Mouse (Mus musculus) granulocyte monocyte progenitor cell, adult 5-6 weeks (primary cell): ENCODE data around the gene Idh2. TPM values are rescaled to one million over a fixed set of nuclear protein-coding genes. Genes with fewer than 3 reads are reported as not detected.
A peak's percentile ranks its signal among the peaks of the same experiment; 100 is the strongest.

Experiments used
- ATAC-seq: replicated peaks from 2 replicates; pipeline ENCODE4 v1.8.0; 2016; ENCODE audit warnings: mild to moderate bottlenecking, moderate TSS enrichment, inconsistent platforms; ENCODE audit not compliant: poor library complexity, severe bottlenecking
- total RNA-seq, 2 experiments: library from RNA; stranded (forward) in 1 of 2; stranded (reverse) in 1 of 2; fragments of 200-712, 200-1000 nt in 1 of 2; fragments of >200 nt in 1 of 2; fragmentation: Nextera tagmentation in 1 of 2; gene quantifications; 2 replicates each; pipeline ENCODE4 v1.2.3; 2014 to 2017

The Idh2 gene
- total RNA-seq, 2 experiments from 2014 or later = 259 to 368 TPM

DNA sequence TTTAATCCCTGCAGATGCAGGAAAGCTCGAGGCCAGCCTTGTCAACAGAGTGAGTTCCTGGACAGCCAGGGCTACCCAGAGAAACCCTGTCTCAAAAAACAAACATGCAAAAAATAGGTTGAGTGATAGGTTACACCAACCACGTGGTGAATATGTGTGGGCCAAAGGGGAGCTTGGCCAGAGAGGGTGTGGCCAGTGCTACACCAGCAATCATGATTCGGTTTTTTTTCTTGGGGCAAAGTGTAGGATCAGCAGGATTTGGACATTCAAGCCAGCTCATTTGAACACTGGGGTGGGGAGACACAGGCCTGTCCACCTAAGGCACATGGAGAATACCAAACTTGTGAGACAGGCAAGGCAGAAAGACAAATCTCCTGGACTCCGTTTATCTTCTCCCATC, 14.1 kb upstream of the Idh2 start:
- no peak for ATAC-seq

DNA sequence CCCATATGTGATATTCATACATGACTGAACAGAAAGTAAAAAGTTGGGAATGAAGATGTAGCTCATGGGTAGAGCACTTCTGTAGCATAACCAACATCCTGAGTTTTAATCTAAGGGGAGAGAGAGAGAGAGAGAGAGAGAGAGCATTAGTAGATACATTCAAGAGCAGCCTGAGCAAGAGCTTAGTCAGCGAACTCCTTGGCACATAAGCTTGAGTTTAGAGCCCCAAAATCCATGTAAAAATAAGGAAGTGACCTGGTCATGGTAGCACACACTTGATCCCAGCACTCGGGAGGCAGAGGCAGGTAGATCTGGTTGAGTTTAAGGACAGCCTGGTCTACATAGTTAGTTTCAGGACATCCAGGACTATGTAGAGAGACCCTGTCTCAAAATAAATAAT, 8.5 kb upstream of the Idh2 start:
- ATAC-seq = peak; percentile 70

DNA sequence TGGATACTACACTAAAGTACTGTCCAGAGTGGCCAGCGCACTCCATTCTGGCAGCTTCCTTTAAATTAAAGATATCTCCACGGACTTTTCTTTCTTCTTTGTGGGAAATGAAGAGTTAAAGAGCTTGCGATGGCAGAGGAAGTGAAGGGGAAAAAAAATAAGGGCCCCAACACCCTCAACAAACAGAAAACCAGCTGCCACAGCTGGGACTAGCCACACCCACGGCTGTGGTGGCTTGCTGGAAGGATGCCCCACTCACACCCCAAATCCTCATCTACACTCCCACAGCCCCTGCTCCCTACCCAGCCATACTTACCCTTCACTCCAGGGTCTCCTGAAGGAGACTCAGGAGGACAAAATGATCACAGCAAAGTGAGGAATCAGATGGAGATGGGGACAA, 7.9 kb upstream of the Idh2 start:
- ATAC-seq = peak; percentile 42

DNA sequence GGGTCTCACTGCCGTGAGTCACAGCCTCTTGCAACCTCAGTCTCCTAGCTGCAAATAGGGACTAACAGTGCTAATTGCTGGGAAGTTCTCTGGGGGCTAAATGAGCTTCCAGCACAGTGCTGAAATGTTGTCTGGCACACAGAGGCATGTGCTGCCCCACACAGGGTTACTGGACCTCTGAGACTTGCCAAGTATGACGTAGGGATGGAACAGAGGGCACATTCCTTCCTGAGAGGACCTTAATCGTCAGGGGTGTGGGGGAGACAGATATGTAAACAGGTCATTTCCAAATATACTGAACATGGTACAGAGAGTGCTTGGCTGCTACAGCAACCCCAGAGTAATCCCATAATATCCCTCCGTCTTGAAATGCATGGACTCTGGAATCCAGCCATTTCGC, 5.9 kb upstream of the Idh2 start:
- ATAC-seq = no peak

DNA sequence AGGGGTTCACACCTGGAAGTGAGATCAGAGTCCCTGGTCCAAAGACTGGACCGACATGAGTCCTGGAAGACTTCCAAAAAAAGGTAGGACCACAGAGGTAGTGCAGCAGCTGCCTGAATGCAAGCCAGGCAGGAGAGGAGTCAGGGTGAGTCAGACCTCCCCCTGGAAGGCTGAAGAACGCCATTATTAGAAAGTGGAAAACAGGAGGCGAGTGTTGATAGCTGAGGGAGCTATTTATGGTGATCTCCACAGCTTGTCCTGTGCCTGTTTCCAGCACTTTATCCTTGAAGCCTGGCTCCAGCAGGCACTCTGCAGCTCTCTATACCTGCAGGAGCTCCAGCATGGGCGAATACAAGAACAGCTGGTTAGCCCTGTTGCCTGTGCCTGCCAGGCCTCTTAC, 4.0 kb upstream of the Idh2 start:
- no peak for ATAC-seq

DNA sequence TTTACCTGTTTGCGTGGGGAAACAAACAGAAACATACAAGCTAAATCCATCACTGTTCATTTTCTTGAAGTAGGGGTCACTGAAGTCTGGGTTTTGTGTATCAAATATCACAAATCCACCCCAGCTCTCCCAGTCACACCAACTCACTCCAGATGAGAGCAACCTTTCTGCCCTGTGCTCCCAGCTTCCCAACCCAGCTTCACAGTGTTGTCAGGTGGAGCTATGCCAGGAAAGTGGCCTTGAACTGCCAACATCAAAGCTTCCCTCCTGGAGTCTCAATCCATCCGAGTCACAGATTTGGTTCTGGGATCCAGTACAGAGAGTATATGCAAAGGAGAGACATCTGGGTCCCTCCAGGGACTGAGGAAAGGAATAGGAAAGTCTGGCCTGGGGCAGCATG, 966 bp upstream of the Idh2 start:
- ATAC-seq = no peak

DNA sequence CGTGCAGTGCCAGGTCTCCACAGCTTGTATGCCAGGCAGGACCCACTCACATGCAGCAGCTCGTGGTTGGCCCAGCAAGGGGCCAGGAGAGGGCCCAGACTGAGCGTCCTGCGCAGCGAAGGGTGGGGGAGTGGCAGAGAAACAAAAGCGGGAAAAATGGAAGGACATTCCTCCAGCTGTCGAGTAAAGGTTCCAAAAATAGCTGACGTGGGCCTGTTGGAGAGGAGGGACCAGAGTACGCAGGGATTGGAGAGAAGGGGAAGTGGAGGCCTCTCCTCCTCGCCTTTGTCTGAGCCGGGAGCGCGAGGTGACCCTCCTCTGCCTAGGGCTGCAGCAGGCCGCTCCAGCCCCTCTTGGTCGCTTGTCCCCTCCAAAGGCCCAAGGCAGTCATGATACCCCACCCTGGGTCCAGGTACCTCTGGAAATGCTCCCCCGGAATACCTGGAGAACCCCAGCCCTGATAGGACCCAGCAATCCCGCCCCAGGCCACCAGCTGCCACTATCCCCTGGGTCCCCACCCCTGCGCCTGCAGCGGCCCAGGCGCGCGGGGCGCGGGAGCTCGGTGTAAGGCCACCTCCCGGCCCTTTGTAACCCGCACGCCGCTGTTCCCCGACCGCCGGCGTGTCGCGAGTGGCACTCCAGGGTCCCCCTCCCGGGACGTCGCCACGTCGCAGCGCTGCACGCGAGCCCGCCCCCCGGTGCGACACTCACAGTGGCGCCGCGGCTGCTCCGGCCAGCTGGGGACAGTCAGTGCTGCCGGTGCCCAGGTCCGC, 555 bp downstream of the Idh2 start:
- peak; percentile 70 for ATAC-seq

DNA sequence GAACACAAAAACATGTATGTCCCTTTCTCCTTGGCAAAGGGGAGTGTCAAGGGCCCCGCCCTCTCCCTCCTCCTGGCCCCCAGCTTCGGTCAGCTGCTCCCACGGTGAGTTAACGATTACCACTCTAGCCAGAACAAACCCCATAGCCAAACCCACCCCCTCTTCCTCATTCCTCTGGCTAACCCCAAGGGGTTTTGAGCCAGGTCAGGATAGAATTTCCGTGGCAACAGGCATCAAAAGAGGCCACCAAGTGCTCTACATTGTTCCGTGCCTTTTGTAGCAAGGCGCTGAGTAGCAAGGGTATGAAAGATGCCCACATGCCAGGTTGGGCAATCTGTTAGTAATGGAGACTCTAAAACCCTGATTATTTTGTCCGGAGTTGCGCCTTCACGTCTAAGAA, 1.2 kb downstream of the Idh2 start:
- peak; percentile 12 for ATAC-seq

DNA sequence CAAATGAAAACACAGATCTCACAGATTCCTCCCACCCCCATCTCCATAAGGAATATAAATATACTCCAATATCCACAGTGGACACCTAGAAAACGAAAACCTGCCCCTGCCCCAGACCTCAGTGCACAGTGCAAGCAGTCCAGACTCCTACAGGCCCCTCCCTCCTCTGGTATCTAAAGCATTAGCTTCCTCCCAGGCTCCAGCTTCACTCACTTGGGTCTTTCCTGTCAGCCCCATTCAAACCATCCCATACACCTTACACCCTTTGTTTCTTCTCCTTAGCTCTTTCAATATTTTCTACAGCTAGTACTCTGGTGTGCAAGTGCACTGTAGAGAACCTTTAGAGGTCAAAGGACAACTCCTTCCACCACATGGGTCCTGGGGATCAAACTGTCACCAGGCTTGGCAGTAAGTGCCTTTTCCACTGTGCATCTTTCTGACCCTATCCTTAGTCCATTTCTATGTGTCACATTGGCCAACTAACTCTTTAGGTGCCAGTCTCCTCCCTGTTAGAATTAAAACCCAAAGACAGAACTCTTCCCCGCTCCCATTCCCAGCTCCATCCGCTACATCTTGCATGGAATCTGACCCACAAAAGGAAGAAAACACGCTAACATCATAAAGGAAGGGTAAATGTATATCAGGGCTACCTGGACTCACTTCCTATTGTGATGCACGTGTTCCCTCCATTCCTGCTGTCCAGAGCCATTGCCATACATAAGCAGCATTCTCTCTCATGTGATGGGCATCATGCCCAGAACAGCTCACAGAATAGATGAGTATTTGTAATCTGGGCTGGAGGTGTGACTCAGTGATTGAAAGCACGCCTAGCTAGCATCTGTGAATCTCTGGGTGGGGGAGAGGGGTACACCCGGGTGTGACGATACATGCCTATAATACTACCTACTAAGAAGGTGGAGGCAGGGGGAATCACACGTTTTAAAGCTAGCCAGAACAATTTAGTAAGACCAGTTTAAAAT, 3.8 kb downstream of the Idh2 start:
- no peak for ATAC-seq

DNA sequence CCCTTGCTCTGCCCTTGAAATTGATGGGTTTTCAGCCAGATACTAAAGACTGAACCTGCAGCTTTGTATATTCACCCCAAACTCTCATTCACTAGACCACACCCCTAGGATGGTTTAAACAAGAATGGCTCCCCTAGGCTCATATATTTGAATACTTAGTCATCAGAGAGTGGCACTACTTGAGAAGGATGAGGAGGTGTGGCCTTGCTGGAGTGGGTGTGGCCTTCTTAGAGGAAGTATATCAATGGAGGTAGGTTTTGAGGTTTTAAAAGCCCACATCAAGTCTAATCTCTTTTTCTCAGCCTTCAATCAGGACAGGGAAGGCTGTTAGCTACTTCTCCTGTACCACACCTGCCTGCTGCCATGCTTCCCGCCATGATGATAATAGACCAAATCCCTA, 8.8 kb downstream of the Idh2 start:
- no peak for ATAC-seq

DNA sequence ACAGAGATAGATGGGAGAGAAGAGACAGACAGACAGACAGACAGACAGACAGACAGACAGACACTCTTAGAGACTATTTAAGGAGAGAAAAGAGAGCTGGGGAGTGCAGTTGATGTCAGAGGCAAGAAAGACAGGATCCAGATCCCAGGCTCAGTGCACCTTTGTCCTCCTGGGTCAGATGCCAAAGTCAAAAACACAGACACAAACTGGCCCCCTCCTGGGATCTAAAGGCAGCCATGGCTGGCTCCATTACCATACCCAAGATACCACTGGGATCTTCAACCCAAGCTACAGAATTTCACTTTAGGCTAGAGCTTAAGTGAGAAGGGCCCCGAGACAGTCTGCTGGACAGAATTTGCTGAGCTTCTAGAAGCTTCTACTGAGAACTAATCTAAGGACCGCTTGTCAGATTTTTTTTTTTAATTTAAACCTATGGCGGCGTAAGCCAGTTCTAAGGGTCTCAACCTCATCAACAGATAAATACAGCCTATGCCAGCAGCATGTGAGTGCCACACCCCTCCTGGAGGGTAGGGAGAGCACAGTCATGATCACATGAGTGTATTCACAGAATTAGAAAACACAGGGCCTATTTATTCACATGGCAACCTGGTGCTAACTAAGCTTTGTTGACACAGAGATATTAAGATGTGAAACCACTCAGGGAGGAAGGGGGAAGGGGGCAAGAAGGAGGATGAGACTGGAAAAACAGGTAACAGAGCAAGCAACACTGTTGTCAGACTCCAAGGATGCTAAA, 9.4 kb downstream of the Idh2 start:
- no peak for ATAC-seq

DNA sequence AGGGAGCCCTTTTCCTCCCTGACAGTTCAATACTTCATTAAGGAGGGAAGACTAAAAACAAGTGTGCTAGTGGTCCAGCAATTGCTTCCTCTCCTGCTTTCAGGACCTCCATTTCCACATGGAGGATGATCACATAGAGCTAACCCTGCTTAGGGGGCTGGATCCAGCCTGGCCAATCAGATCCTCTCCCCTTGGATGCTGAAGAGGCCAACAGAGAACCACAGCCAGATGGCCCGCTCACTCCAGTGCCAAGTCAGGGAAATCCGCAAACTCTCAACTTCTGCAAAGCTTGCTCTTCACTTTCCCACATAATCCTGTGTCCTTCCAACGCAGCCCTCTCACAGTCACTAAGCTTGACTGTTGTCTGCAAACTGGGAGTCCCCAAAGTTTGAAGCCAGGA, 11.9 kb downstream of the Idh2 start:
- no peak for ATAC-seq

DNA sequence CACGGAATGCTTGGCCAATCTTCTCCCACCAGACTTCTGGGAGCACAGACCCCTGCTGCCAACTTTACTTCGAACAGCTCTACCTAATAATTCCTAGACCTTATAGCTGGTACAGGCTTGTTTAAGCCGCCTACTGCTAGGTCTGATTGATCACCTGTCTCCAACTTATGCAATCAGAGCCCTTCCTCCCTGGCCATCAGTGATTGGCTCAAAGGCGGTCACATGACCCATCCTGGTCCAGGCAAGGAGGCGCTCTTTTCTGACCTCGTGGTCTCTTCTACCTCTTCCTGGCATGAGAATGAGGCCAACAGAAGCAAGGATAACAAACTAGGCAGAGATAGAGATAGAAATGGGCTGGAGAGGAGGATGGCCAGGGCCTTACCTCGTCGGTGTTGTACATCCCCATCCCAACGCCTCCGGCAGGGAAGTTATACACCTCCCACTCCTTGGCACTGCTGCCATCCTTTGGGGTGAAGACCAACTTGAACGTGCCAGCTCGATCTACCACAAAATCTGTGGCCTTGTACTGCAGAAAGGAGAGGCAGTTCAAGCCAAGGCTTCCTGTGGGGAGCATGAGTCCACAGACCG, 16.7 kb downstream of the Idh2 start:
- no peak for ATAC-seq

DNA sequence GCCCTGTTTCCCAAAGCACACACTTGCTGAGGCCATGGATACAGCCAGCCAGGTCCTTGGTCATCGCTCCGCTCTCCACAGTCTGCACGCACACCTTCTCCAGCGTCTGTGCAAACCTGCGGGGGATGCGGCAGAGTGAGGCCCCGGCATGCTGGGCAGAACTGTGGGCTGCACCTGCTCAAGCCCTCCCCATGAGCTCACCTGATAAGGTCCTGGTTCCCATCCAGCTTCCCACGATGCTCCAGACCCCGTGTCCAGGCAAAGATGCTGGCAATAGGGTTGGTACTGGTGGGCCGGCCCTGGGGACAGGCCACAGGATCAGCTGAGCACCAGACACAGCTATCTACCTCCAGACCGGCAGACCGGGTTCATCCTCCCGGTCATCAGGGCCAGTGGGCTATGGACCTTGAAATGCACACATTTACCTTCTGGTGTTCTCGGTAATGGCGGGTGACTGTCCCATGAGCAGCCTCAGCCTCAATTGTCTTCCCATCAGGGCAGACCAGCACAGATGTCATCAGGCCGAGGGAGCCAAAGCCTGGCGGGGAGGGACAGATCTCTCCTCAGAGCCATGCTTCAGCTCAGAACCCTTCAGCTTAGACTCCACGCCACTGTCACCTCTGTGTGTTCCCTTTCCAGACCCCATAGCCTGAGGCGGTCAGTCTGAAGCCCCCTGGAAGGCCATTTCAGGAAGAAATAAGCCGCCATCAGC, 19.4 kb downstream of the Idh2 start:
- no peak for ATAC-seq

DNA sequence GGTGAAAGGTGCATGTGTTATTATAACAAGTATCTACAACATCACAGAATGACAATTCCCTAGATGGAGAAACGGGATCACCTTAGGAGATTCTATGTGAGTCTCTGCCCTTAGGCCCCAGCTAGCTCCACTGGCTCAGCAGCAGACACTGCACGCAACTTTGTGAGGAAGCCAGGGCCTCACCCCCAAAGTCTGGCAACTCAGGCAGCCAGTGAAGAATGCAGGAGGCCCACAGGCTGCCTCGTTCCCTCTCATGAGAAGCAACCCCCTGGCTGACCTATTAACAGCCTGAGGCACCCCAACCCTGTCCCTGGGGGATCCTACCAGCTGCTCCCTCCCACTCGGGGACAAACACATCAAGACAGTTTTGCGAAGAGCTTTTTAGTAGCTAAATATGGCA, 20.7 kb downstream of the Idh2 start:
- no peak for ATAC-seq

DNA sequence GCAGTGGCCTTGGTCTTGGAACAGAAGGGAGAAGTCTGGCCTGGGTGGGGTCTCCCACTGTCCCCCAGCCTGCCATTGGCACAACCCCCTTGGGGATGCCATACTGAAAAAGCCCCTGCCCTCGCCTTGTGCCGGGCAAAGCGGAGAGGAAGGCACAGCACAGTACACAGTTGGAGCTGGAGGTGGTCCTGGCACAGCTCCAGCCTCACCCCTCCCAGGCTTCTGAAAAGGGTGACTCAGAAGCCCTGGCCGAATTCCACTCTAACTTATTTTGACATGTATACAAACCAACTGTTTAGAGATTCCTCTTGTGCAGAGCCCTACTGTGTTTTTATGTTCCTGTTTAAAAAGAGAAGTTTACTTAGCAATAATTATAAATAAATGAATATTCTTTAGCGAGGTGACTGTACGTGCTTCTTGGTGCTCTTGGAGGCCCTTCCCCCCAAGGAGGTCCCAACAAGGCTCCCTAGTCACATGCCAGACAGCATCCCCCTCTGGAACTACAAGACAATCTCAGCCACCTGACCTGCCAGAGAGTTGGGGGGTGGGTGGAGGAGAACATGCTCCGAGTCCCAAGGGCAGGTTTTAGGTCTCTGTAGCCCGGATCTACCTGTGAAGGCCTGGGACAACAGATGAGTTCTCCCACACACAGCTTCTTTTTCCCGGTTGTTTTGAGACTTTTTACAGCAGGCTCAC, 22.7 kb downstream of the Idh2 start:
- ATAC-seq = 0 out of 2 replicates have a peak, but pooled peaks have one; percentile 5

DNA sequence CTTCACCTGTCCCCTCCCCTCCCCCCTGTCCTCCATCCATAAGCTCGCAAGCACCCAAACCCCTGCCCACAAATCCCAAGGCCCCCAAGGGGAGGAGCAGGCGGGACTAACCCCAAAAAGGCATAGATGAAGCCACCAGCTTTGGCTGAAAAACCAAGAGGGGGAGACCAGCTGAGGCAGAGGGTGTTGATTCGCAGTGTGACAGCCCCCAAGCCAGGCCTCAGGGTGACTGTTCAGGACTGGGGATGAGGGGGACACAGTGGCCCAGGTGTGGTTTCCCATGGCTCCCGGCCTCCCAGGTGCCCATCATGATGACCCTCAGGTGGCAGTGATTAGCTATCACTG, 23.4 kb downstream of the Idh2 start:
- peak; percentile 3; the same call in 1 of the 2 replicates for ATAC-seq

DNA sequence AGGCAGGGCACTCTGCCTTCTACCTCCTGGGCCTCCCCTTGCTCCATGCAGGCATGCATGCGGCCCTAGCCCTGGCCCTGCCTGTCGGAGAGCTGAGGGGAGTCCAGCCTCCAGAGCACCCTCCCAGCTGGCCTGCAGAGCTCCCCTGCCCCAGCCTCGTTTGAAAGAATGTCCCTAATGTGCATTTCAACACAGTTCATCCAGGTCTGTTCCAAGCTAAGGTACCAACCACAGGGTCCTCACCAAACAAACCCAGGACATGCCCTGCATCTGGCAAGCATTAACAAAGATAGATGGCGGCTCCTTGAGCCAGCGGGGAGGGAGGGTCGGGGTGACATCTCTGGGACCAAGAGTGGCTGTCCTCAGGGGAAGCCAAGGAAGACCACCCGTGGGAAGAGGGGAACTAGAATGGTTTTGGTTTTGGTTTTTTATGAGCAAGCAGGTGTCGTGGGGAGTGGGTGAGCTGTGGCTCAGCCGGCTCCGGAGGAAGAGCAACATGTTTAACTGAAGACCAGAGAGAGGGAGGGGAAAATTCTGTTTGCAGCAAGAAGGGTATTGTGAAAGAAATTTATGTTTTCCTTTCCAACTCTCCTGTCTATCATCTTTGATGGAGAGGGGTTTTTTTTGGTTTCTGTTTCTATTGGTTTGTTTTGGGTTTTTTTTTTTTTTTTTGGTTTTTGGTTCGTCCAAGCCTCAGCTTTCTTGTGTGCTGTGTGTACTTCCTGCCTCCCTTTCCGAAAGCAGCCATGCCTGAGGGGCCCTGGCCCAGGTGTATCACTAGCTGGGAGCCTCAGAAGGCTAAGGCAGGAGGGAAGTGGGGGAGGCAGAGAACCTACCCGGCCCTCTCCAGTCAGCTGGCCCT, 24.0 kb downstream of the Idh2 start:
- peak; percentile 16; the same call in 1 of the 2 replicates for ATAC-seq
